Mouse (Mus musculus) left cerebral cortex, adult 18-20 months (tissue): ENCODE measurements at regions not wholly inside any gene's neighbourhood (a gene's known extent, or its start where the extent isn't known, plus 50 kb on each side); places are given as distances from the start of the nearest gene placed in this dataset.
A peak's percentile ranks its signal among the peaks of the same experiment; 100 is the strongest.

Experiments
- DNase-seq, 2 experiments: peaks; one replicate each; pipeline ENCODE4 v3.0.0; 2021 to 2022; ENCODE audit warnings: low spot score in 2 of 2, mixed read lengths in 1 of 2

DNA sequence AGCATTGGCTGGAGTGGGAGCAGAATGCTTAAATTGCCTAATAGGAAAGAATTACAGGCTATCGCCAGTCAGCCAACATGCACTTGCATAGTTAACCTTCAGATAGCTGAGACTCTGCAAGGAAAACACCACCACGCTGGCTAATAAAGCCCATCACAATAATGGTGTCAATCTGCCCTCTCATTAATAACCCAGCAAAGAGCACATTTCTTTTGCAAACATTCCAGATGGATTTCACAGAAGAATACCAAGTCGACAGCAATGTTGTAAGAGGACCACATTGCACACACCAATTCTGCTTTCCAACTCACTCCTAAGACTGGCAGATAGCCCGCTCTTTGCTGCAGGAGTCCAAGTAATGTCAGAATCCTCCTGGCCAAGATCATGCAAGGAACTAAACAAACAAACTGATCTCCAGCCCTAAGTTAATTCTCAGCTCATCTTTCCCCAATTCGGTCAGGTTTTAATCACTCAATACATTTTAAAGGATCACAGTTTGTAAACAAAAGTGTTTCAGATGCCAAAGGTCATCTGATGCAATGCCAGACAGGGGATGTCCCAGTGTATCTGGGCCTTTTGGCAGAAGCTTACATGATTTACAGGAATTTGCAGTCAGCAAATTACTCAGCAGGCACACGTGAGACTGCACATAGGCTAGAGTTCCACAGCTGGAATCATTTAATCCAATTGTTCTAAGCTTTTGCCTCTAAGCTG, 198.4 kb downstream of the Klf6 start:
- DNase-seq, result no peak

DNA sequence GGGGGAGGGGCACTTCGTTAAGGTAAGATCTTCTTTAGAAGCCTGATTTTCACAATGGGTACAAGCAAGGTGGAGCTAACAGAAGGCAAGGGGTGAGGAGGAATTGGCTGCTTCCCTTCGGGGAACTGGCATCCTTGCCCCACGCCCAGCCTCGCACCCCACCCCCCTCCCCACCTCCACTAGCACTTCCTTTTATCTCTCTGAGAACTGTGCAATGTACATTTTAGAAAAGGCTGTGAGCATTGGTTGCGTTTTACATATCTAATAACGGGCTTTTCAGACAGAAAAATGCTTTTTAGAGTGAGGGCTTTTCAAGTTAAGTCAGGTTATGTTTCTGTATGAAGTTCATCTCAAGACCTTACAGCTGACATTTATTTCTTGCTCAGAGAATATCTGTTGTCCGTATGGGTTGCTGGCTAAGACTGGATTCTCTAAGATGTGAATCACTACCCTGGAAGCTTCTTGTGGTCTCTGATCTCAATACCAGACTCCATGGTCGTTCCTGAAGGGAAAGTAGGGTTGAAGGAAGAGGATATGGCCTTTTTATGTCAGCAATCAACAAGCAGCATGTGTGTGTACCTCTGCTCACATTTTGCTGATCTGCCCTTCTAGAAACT, 199.1 kb downstream of the Klf6 start:
- no peak for DNase-seq

DNA sequence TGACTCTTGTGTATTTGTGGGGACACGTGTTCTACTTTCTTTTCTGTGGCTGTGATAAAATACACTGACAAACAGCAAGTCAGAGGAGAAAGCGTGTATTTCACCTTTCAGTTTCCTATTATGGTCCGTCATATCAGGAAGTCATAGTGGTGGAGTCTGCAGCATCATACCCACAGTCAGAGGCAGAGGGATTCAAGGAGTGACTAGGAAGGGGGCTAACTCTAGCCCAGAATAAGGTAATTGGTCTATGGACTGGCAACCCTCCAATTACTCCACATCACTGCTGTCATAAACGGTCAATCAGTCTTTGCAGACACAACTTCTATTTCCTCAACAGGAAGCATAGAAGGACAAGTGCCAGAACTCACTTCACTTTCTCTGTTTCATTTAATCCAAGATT, 201.0 kb downstream of the Klf6 start:
- no peak for DNase-seq

DNA sequence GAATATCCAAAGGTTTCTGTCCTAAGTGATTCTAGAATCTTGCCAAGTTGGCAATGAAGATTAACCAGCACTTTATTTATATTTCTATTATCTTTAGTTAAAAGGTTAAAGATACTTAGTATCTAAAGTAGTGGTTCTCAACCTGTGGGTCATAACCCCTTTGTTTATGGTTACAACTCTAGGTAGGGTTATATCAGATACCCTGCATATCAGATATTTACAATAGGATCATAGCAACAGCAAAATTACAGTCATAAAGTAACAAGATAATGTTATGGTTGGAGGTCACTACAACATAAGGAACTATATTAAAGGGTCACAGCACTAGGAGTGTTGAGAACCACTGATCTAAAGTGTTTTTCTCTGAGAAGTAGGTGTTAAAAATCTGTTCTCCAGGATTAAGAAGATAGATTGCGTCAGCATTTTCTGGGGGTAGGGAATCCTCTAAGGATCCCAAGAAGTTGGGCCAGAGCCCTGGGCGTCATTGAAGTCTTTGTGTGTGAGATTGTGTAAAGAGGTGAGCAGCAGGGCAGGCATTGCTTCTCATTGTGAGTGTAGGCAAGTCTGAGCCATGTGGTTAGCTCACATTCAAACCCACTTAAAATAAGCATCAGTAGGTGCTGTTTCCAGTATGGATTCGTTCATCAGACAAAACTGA, 201.6 kb downstream of the Klf6 start:
- no peak for DNase-seq

DNA sequence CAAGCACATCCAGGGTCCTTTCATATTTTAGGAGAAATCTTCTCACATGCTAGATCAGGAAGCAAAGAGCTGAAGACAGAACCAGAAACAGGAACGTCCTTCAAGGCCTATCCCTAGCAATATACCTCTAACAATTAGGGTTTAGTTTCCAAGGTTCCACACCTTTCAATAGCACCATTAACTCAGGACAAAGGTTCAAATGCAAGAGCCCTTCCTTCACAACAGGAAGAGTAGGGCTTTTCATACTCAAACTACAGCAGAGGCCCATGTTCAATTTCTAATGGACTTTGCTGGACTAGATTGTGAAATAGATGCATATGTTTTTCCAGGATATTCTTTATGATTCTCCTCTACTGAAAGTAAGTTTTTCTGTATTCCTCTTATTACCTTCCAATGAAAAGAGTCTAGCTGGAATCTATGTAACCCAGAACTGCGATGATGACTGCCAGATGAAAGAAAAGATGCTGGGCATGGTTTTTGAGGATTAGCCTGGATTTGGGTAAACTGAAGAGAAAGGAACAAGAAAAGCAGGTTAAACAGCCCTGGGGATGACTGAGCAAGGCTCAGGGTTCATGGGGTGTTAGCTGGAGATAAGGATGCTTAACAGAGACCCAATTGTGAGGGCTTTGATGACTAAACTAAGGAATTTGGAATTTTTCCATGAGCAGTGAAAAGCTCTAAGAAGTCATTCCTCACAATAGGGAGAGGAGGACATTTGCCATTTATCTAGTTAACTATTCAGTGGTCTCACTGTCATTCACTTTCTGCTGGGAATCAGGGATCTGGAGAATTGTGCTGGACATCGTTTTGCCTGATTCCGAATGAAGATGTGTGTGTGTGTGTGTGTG, 215.9 kb downstream of the Klf6 start:
- DNase-seq, result no peak

DNA sequence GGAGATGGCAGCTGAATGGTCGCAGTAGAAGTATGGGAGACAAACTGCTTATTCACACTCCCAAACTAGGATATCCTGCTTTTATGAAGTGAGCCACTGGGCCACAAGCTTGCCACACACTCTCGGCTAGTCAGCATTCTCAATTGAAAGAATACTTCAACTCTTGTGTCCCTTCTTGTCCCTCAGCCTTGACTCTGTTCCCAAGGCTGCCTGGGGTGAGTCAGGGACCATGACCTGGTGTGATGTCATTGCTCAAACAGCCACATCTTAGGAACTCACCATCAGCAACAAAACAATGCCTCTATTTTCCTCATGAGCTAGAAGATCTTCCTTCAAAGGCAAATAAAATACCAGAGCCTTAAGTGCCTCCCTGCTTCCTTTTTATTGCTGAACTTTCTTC, 224.6 kb downstream of the Klf6 start:
- no peak for DNase-seq

DNA sequence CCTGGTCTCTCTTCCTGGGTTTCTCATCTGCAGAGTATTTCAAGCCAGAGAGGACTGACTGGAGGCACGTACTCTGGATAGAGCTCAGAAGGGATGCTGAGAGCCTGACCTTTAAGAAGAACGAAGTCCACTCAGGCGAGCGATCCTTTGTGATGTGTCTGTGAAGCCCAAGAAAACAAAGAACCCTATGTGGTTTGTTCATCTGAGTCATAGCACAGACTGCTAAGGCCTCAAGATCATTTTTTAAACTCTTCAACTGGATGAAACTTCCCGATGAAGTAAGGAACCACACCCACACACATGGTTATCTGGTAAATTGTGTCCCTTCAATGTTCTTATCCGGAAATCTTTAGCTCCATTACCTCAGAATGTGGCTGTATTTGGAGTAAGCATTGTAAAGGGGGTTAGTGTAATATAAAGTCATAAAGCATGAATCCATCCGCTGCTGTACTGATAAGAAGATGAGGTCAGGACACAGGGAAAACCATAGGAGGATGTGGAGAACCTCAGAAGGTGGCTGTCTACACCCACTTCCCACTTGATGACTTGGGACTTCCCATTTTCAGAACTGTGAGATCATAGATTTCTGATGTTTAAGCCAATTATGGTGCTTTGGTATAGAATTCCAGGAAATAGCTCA, 247.9 kb downstream of the Klf6 start:
- no peak for DNase-seq

DNA sequence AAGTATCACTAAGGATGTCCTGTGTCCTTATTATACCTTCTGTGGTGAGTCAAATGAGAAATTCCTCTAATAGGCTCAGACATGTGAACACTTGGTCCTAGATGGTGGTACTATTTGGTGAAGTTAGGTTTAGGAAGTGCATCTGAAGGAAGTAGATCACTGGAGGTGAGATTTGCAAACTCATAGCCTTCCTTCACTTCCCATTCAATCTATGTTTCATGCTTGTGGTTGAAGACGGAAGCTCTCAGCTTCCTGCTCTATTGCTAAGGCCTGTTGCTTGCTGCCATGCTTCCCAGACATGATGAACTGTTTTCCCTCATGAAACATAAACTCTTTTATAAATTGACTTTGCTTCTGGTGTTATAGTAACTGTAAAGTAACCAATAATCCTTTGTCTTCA, 258.4 kb downstream of the Klf6 start:
- DNase-seq, result no peak

DNA sequence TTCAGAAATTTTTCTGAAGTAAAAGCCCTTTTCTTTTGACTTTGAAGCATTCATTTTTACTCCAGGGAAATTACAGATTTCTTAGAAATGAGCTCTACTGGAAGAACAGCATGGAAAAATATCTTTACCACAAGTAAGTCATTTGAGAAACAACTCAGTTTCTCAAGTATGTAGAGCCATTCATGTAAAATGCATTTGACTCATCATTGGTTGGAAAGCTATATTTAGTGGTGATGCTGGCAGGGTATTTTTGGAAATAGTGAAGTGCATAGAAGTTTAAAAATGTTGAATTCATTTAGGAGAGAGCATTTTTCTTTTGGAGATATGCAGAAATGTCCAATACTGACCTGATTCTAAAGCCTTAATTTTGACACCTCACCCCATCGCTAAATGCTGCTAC, 266.0 kb downstream of the Klf6 start:
- DNase-seq, result no peak

DNA sequence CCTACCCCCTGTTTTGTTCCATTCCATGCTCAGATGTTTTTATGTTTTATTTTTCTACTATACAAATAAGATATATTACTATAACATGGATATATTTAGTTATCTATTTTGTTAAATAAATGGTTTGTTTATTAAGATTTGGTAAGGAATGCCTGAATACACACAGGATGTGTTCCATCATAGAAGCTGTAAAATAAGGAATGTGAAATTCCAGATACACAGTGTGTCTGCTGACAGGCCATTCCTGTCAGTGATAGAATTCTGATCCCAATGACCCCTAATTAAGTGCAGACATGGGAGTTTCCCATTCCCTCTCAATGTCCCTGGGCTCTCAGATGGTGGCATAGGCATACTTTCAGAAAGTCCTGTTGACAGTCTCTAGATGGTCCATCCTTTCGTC, 267.6 kb downstream of the Klf6 start:
- no peak for DNase-seq

DNA sequence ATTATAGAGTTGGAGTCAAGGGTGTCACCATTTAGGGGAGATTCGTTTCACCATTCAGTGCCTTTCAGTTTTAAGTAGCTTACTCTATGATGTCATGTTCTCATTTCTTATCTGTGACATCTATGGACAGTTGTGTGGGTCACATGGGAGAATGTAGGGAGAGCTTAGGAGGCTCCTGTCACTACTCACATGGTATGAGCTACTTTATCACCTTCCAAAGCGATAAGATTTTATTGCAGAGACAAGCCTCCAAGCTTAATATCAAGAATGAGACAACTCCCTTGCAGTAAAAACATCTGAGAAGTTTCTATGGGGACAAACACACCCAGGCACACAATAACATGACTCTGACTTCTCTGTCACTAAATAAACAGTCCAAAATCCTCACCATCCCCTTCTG, 270.1 kb downstream of the Klf6 start:
- no peak for DNase-seq

DNA sequence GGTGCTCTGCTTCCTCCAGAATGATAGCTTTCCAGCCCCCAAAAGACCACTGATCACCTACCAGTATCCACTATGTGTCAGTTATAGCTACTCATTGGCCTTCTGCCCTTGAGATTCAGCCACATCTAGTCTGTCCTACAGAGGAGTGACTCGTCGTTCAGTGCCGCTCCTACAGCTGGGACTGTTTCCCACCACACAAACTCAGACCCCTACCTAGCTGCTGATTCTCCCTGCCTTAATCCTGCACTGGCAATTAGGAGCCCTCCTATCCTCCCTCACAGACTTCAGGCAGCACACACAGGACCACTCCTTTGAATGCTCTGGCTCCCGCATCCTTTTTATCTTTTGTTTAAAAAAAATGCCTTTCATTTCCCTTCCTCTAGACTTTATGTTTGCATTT, 275.9 kb downstream of the Klf6 start:
- DNase-seq, result no peak

DNA sequence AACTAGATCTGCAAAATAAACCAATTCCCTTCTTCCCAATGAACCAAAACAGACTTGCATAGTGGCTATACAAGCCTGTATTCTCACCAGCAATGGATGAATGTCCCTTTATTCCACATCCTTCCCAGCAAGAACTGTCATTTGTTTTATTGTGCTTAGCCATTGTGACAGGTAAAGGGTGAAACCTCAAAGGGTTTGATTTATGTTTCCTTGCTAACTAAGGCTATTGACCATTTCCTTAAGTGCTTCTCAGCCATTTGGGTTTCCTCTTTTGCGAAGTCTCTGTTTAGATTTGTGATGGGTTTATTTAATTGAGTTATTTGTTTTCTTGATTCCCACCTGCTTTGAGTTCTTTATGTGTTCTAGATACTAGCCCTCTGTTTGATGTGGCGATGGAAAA, 281.5 kb downstream of the Klf6 start:
- no peak for DNase-seq

DNA sequence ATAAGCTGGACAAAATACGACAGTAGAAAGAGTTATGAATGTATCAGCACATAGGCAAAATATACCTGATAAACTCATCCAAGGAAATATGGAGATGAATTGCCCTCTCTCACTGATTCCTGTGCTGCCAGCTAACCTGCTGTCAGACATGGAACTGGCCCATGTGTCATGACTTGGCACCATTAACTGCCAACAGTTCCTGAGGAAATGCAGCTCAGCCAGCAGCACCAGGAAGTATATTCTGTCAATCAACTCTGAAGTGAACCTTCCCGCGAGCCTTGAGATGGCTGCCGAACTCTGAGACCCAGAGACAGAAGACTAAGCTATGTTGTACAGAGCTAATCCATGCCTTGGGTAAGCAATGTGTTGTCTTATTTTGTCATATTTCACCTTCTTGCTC, 292.4 kb downstream of the Klf6 start:
- no peak for DNase-seq

DNA sequence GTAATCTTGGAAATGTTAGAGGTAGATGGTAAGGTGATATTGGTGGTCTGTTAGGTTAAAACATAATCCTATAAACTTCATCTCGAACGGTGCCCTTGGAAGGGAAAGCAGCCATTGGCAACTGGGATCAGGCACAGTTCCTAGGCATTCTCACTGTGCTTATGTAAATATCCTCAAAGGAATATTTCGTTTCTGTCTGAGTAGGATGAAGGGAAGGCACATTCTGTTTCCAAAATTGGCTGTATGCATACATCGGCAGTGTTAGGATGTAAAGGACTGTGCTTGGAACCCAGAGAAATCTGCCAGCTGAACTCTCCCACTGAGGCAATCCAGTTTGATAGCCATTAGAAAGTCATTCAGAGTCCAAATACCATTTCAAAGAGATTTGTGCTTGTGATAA, 294.9 kb downstream of the Klf6 start:
- DNase-seq, result no peak

DNA sequence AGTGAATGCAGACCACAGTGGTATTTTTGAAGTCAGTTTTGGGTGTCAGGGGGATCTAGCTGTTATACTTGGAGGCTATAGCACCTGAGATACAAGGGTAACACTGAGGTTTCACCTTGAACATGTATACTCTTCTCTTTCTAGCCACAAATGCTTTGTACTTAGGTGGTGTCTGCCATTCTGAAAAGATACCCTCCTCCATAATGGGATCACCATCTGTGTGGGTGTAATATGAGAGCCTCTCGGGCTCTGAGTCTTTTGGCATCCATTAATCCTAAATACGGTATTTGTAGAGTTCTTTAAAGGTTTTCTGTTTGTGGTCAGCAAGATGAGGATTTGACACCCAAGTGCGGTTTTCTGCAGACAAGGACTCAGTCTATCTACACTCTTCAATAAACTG, 295.7 kb downstream of the Klf6 start:
- no peak for DNase-seq

DNA sequence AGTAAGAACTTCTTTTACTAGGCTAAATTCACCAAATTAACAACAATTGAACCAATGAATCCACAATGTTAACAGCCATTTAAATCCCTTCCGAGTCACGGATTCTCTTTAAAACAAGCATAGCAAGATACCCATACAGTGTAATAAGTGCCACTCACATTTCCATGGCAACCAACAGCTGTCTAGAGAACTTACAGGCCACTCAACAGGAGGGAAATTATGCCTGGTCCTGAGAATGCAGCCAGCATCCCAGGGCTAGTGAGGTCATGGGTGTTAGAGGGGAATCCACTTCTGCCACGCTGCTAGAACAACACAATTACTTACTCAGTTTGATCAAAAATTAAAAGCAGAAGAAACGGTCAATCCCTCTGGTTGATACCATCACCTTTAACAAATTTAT, 296.7 kb downstream of the Klf6 start:
- DNase-seq, result no peak

DNA sequence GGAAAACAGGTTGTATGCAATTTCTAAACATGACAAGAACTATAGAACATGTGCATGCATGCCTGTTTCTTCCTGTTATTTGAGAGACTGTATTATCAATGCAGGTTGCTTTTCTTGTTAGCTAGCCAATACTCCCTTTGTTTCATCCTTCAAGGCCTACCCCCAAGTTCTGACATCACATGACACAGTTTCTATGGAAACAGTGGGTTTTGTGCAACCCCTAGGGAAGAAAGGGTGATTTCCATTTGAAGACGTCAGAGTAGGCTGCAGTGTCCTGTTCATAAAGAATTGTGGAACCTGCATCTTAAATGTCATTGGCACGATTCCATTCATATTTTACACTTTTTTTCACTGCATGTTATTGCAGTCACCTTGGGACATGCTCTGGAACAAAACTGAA, 298.1 kb downstream of the Klf6 start:
- no peak for DNase-seq

DNA sequence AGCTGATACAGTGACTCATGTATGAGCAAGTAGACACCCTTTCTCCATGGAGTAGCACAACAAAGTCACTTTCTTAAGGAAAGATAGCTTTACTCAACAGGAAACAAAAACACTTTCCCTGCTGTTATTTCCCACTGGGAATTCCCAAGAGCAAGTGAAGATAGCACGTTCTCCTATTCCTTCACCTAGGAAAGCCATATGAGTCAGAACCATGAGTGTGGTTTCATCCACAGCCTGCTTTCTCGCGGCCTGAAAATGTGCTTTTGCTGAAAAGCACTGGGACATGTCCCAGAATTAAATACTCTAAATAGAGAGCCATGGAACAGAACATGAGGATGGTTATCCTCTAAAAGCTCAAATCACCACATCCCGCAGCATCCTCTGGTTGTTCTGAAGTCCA, 304.6 kb downstream of the Klf6 start:
- peak; percentile 15 to 24 for DNase-seq

DNA sequence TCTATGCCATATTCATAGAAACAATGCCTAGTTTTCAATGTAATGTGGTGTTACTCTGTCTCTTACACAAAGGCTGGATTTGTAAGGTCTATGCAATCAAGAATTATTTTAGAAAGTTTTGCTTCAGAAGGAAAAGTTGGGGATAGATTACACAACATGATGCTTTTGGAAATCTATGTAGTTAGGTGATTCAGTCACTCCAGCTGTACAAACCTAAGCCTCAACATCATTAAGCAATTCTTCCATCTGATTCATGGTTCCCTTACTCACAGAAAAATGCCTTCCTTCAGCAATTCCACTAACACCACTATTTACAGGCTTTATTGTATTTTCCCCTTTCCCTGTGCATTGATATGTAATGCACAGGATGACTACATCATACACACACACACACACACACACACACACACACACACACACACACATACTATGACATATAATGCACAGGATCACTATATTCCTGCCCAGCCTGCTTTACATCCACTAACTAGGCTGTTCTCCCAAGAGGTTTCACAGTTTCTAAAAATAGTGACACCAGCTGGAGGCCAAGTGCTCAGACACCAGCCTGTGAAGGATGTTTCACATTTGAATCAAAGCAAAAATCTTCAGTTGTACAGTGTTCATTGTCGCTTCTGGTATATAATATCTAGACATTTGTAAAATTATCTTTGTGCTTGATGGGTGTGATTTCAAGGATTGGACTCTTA, 305.9 kb downstream of the Klf6 start:
- DNase-seq, result peak; percentile 29

DNA sequence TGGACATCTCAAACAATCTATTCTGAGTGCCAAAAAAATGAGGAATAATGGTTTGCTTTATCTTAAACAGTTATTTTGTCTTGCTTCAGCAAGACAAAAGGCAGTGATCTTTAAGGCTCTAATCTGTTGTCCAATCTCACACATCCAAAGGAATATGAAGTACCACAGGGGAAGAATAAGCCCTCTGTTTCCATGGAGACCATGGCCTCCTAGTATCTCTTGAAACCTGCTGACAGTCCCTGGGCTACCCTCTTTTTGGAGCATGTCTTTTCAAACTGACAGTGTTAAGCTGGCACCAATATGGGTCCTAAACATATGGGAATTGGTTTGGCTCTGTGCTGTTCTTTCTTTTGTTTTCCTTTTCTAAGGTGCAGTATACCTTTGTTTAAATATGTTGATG, 311.8 kb downstream of the Klf6 start:
- DNase-seq, result no peak
